Mouse (Mus musculus) liver, embryonic 16.5 days (tissue): ENCODE measurements around the gene Ctsc. TPM values are rescaled to one million over a fixed set of nuclear protein-coding genes. Genes with fewer than 3 reads are reported as not detected.

ENCODE experiments used
- ATAC-seq: fragments of 200-750 bp; cut with Nextera tagmentation; 2 replicates; pipeline ENCODE4 v1.8.0; 2017; ENCODE audit warnings: low read depth, mild to moderate bottlenecking, moderate number of reproducible peaks, moderate library complexity
- H3K27ac ChIP-seq: fragments of 300-500 bp; sonication (generic); 2 replicates; pipeline ENCODE4 v1.5.1; 2014; ENCODE audit warnings: mild to moderate bottlenecking, low read length
- H3K27me3 ChIP-seq: fragments of 300-500 bp; sonication (generic); 2 replicates; pipeline ENCODE4 v1.6.1; 2014; ENCODE audit warnings: low read depth, low read length, mixed read lengths; ENCODE audit not compliant: control insufficient read depth, insufficient read depth
- H3K36me3 ChIP-seq: fragments of 300-500 bp; sonication (generic); 2 replicates; pipeline ENCODE4 v1.6.1; 2014; ENCODE audit warnings: mild to moderate bottlenecking; ENCODE audit not compliant: control insufficient read depth, insufficient read depth
- H3K4me1 ChIP-seq: fragments of 300-500 bp; sonication (generic); 2 replicates; pipeline ENCODE4 v1.6.1; 2014; ENCODE audit warnings: low read depth, low read length, mixed read lengths; ENCODE audit not compliant: control insufficient read depth
- H3K4me2 ChIP-seq: fragments of 300-500 bp; sonication (generic); 2 replicates; pipeline ENCODE4 v1.6.1; 2014; ENCODE audit warnings: low read depth, low read length, mixed read lengths
- H3K4me3 ChIP-seq: fragments of 300-500 bp; sonication (generic); 2 replicates; pipeline ENCODE4 v1.5.1; 2014; ENCODE audit warnings: low read depth, mild to moderate bottlenecking, low read length
- H3K9ac ChIP-seq: fragments of 300-500 bp; sonication (generic); 2 replicates; pipeline ENCODE4 v1.6.1; 2014; ENCODE audit warnings: low read depth, low read length
- H3K9me3 ChIP-seq: fragments of 300-500 bp; sonication (generic); replicated peaks from 2 replicates; pipeline ENCODE4 v1.6.1; 2016; ENCODE audit warnings: low read length; ENCODE audit not compliant: control insufficient read depth
- WGBS: fragments of 180-500 bp; shearing (Covaris S2); extraction: QIAGEN DNeasy Blood & Tissue Kit; methylation state at CpG from one replicate; pipeline ENCODE4 v1.1.7; 2014; ENCODE audit not compliant: insufficient replicate concordance; 5-methylcytosine and 5-hydroxymethylcytosine counted together
- polyA plus RNA-seq: library from polyadenylated mRNA; unstranded; fragments of >200 nt; fragmentation: Nextera tagmentation; extraction: Ambion mirVana; gene quantifications from 2 replicates; pipeline ENCODE4 v1.2.1, GENCODE M21; 2015

Ctsc gene
- polyA plus RNA-seq, 1 experiment from 2014 or later, result 50.5 TPM

DNA sequence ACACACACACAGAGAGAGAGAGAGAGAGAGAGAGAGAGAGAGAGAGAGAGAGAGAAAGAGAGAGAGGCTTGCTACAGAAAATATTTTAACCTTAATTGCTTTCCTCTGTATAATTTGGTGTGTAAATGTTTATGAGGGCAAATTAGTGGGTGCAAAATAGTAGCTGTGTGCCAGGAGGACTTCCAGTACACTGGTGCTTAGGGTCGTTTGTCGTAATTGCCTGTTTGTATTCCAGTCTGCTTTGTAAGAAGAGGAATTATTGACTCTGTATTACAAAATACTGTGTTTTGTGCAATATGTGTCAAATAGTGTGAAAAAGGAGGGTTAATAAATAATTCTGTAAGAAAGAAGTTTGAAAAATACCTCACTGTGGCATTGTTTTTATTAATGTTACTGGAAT lies 13.2 kb downstream of the Ctsc start:
- no peak overlapping the region for H3K4me3 ChIP-seq
- H3K4me2 ChIP-seq, result no peak overlapping the region
- H3K36me3 ChIP-seq, result no peaks in the 10 kb centered on the region
- 51% methylated on average over 2 of the region's 2 CpGs for WGBS
- no peak overlapping the region for H3K9ac ChIP-seq
- no peak for ATAC-seq
- H3K27ac ChIP-seq, result no peak overlapping the region
- H3K9me3 ChIP-seq, result no peaks in the 10 kb centered on the region
- no peaks in the 10 kb centered on the region for H3K27me3 ChIP-seq
- H3K4me1 ChIP-seq, result no peaks in the 10 kb centered on the region

DNA sequence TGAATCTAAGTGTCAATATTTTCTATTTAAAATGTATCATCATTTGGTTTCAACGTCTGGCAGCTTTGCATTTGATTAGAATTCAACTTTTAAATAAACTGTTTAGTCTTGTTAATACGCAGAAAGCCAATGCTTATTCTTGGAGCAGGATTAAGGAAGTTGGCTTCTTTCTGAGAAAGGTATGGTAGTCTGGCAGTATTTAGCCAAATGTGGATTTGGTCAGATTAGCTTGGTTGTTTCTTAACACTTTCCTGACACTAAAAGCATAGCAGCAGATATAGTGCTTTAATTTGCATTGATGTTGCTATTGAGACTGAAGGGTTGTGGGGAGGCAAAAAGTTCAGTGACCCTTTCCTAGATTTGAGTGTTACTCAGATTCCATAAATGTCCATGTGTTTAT lies 14.2 kb downstream of the Ctsc start:
- ATAC-seq, result no peak
- no peaks in the 10 kb centered on the region for H3K27me3 ChIP-seq
- no peak overlapping the region for H3K9ac ChIP-seq
- no peaks in the 10 kb centered on the region for H3K4me1 ChIP-seq
- no peak overlapping the region for H3K27ac ChIP-seq
- WGBS, result 59% methylated on average over 2 of the region's 2 CpGs
- H3K9me3 ChIP-seq, result no peaks in the 10 kb centered on the region
- H3K4me2 ChIP-seq, result no peak overlapping the region
- H3K4me3 ChIP-seq, result no peak overlapping the region
- H3K36me3 ChIP-seq, result no peaks in the 10 kb centered on the region

DNA sequence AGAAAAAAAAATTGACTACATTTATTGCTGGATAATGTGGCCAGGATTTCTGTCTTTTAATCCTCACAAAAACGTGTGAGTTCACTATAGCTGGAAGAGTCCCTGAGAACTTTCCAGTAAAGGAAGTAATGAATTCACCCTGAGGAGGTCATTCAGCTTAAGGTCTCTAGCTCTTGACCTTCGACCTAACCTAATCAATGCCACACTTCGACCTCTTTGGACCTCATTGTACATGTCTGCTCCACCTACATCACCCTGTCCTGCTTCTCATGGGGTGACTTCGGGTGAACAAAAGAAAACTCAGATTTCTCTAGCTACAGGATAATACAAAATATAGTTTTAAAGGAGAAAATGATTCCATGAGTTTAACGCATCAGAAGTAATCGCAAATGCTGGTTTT lies 16.0 kb downstream of the Ctsc start:
- no peak overlapping the region for H3K4me2 ChIP-seq
- H3K4me1 ChIP-seq, result no peaks in the 10 kb centered on the region
- H3K9ac ChIP-seq, result no peak overlapping the region
- no peak for ATAC-seq
- H3K4me3 ChIP-seq, result no peak overlapping the region
- no peaks in the 10 kb centered on the region for H3K9me3 ChIP-seq
- H3K27ac ChIP-seq, result no peak overlapping the region
- no peaks in the 10 kb centered on the region for H3K36me3 ChIP-seq
- WGBS, result 53% methylated on average over 6 of the region's 6 CpGs
- H3K27me3 ChIP-seq, result no peaks in the 10 kb centered on the region

DNA sequence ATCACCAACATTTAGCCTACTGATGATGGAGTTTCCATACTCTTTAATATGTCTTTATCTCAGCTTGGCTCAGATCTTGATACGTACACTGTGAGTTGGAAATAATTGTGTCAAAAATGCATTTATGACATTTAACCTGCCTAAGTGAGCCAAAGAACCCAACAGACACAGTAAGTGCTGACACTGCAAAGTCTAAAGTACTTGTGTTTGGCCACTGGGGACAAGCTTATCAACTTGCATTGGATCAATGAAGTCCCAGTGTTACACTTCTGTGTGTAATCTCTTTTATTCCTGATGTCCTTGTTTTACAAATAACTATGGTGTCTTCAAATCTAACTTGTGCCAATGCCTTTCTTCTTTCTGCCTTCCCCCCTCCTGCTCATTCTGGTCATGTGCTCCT lies 18.1 kb downstream of the Ctsc start:
- Histone ChIP-seq H3K9ac (no peak overlapping the region), H3K4me2 (no peak overlapping the region)

DNA sequence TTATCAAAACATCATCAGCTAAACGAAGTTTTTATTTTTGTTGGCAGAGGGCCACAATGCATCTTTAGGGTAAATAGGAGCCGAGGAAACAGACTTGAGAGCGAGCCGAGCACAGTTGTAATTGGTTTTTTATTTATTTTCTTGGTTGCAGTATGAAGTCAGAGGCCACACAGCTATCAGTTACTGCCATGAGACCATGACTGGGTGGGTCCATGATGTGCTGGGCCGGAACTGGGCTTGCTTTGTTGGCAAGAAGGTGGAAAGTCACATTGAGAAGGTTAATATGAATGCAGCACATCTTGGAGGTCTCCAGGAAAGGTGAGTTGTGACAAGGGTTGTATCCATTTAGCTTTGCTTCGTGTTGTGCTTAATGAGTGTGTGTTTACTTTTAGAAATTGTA lies 19.0 kb downstream of the Ctsc start:
- Histone ChIP-seq H3K4me3 (no peak overlapping the region), H3K9me3 (no peaks in the 10 kb centered on the region), H3K27me3 (no peaks in the 10 kb centered on the region), H3K4me1 (no peaks in the 10 kb centered on the region), H3K36me3 (no peaks in the 10 kb centered on the region), H3K9ac (no peak overlapping the region), H3K4me2 (no peak overlapping the region), H3K27ac (no peak overlapping the region)
- ATAC-seq, result no peak
- 52% methylated on average over 6 of the region's 6 CpGs for WGBS

More for the DNA sequence above, 18.1 kb downstream of the Ctsc start:
- Histone ChIP-seq H3K27me3 (no peaks in the 10 kb centered on the region), H3K27ac (no peak overlapping the region), H3K4me3 (no peak overlapping the region), H3K36me3 (no peaks in the 10 kb centered on the region), H3K4me1 (no peaks in the 10 kb centered on the region), H3K9me3 (no peaks in the 10 kb centered on the region)
- no peak for ATAC-seq
- WGBS, result 66% methylated on average over 1 of the region's 1 CpGs

DNA sequence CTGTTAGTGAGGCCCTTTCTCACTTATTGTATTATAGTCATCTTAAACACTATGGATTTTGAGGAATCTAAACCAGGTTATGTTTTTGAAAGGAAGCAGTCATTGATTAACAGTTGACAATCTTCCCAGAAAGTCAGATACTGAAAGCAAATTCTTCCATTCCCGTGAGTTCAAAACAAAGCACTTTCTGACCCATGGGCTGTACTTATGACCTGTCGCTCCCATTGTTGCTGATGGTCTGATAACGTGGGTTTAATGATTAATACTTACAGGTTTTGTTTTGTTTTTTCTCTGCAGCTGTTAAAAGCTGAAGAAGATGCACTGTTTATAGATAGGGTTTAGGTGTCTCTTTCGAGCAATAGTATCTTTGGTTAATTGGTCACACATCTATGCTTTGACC lies 27.9 kb downstream of the Ctsc start:
- ATAC-seq, result no peak
- no peaks in the 10 kb centered on the region for H3K27me3 ChIP-seq
- H3K4me2 ChIP-seq, result no peak overlapping the region
- WGBS, result 62% methylated on average over 4 of the region's 4 CpGs
- H3K4me1 ChIP-seq, result no peaks in the 10 kb centered on the region
- no peaks in the 10 kb centered on the region for H3K9me3 ChIP-seq
- no peak overlapping the region for H3K4me3 ChIP-seq
- H3K9ac ChIP-seq, result no peak overlapping the region
- no peak overlapping the region for H3K27ac ChIP-seq
- no peaks in the 10 kb centered on the region for H3K36me3 ChIP-seq

DNA sequence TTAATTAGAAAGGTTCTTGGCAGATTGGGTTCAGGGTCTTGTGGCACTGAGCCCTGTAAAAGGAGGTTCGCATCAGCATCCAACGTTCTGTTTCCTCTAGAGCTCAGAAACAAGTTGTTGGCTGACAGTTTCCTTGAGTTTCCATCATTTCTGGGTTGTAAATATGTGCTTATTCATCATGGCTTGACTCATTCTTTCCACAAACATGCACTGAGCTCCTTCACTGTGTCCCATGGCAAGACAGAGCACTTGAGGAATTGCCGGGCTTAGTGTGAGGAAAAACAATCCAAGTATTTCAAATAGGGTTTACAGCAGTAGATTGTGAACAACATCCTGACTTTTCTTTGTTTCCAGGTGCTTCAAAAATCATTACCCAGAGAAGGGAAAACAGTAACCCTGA lies 28.8 kb downstream of the Ctsc start:
- Histone ChIP-seq H3K4me2 (no peak overlapping the region), H3K27ac (no peak overlapping the region), H3K36me3 (no peaks in the 10 kb centered on the region), H3K27me3 (no peaks in the 10 kb centered on the region), H3K9ac (no peak overlapping the region), H3K4me3 (no peak overlapping the region), H3K9me3 (no peaks in the 10 kb centered on the region), H3K4me1 (no peaks in the 10 kb centered on the region)
- WGBS, result 76% methylated on average over 3 of the region's 3 CpGs
- no peak for ATAC-seq

DNA sequence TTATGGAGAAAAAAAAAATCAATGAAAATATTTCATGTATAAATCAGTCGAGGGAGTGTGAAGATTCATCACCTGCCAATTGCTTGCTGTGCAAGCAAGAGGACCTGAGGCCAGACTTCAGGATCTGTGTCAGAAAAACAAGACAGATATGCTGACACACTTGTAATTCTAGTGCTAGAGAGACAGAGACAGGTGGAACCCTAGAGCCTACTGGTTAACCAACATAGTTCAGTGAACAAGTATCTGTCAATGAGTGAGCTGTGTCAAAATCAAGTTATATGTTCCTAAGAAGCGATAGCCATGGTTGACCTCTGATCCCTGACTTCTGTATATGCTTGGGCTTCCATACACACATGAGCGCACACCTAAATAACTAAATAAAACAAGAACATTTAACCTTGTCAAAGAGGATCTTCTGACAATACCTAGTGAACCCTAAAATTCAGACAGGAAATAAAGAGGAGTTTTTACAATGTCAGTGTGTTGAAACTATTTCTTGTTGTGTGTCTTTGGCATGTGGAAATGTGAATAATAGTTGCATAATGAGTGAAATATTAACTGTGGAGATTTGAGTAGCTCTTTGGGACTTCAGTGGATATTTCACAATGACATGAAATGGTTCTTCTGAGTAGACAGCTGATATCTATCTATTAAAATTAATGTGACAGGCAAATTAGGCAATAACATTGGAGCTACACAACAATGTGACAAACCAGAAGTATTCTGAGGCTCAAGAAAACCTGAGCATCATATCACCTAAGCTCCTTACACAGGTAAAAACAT lies 32.7 kb downstream of the Ctsc start:
- Histone ChIP-seq H3K9ac (no peak overlapping the region), H3K27ac (no peak overlapping the region), H3K4me1 (no peaks in the 10 kb centered on the region), H3K9me3 (no peaks in the 10 kb centered on the region), H3K27me3 (no peaks in the 10 kb centered on the region), H3K36me3 (no peaks in the 10 kb centered on the region), H3K4me2 (no peak overlapping the region), H3K4me3 (no peak overlapping the region)
- WGBS, result 74% methylated on average over 3 of the region's 3 CpGs
- ATAC-seq, result no peak

DNA sequence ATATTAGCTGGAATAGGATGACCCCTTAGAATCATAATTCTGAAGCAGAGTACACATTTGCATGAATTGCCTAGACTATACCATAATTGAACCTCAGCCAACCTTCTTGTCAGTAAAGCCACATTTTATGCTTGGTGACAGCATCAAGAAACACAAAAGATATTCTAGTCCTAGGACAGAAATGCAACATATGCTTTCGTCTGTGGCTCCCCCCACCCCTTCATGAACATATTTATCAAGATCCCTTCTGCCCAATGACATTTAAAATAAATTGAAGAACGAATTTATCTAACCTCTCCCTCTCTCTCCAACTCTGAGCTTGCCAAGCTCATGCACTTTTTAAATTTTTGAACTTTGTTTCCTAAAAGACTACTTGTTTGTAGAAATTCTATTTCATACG lies 38.5 kb downstream of the Ctsc start:
- H3K27me3 ChIP-seq, result no peaks in the 10 kb centered on the region
- WGBS, result 49% methylated on average over 3 of the region's 3 CpGs
- H3K4me2 ChIP-seq, result no peak overlapping the region
- no peak for ATAC-seq
- H3K36me3 ChIP-seq, result no peaks in the 10 kb centered on the region
- no peaks in the 10 kb centered on the region for H3K9me3 ChIP-seq
- no peak overlapping the region for H3K9ac ChIP-seq
- no peak overlapping the region for H3K27ac ChIP-seq
- no peaks in the 10 kb centered on the region for H3K4me1 ChIP-seq
- H3K4me3 ChIP-seq, result no peak overlapping the region
